Mouse (Mus musculus): ENCODE measurements around the gene Tub. TPM values are rescaled to one million over a fixed set of nuclear protein-coding genes. Genes with fewer than 3 reads are reported as not detected.

Gene Tub
- 0.22 TPM for polyA plus RNA-seq (2017; shearing (Covaris generic))

DNA sequence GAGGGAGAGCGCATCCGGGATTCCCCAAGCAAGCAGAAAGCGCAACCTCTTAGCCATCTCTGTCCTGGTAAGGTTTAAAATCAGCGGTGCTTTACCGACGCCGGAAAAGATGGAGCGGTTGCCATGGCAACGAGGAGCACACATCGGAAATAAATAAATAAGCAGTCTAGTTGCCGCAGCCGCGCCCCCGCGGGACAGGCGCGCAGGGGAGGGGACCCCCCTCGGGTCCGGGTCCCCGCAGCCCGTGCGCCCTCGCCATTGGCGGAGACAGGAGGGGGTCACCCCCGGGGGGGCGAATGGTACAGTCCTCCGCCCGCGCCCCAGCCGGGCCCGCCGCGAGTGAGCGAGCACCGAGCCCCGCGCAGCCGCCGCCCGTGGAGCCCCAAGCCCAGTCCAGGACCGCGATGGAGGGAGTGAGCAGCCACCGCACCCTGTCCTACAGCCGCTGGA lies at the start of gene Tub:
Tub (plus strand) TSS at position 27 of the 450 bp plus-strand sequence.

GRCm38 (mm10) chr7:108929726-108930393 lies 20.3 kb upstream of the Tub start, which contains the start of gene Nlrp10:
Gene Nlrp10 (minus strand): TSS chr7:108930178.

GRCm38 (mm10) chr7:108933794-108934731 lies 16.1 kb upstream of the Tub start, which contains the start of gene Eif3f:
Gene Eif3f (plus strand): TSS chr7:108934417.

DNA sequence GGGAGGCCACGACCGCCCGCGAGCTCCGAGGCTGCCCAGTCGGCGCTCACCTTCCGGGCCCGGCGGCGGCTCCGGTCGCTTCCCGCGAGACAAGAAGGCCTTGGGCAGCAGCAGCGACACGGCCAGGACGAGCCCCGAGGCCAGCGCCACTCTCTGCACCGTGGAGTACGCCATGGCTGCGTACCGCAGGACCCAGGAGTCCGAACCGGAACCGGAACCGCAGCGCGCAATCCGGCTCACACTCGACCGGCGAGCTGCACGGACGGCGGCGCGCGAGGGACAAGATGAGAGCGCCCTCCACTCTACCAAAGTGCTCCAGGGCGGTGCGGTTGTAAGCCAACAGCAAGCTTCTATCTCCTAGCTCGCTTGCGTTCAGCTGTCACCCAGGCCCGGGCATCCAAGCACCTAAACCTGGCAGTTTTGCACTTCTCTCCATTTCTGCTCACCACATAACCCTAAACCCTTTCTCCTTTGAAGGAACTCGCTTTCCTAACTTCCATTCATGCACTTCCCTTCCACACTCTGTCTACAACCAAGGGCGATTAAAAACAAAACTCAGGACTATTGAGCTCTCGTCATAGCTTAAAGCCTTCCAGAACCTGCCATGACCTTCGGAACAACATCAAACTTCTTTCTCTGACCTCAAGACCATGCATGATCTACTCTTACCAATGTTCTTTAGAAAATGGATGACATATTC lies 133.1 kb downstream of the Tub start, which contains the start of gene Ric3:
Ric3 (minus strand) TSS at position 219 of the 700 bp plus-strand sequence.

Other genes starting within 250 kb of the Tub start
- not detected for gene Olfr512, start 237.0 kb upstream of the Tub start, polyA plus RNA-seq (2017; shearing (Covaris generic))
- gene Olfr513, start 199.4 kb upstream of the Tub start, polyA plus RNA-seq (2017; shearing (Covaris generic)) = not detected
- not detected for gene Olfr514, start 124.3 kb upstream of the Tub start, polyA plus RNA-seq (2017; shearing (Covaris generic))
- not detected for gene Olfr516, start 99.8 kb upstream of the Tub start, polyA plus RNA-seq (2017; shearing (Covaris generic))
- not detected for gene Olfr517, start 78.0 kb upstream of the Tub start, polyA plus RNA-seq (2017; shearing (Covaris generic))
- gene Olfr518, start 65.3 kb upstream of the Tub start, polyA plus RNA-seq (2017; shearing (Covaris generic)) = not detected
- not detected for gene Olfr519, start 55.9 kb upstream of the Tub start, polyA plus RNA-seq (2017; shearing (Covaris generic))
- gene Nlrp10, start 20.2 kb upstream of the Tub start, polyA plus RNA-seq (2017; shearing (Covaris generic)) = not detected
- gene Eif3f, start 15.9 kb upstream of the Tub start, polyA plus RNA-seq (2017; shearing (Covaris generic)) = 27.1 TPM
- 0.12 TPM for gene Ric3, start 133.0 kb downstream of the Tub start, polyA plus RNA-seq (2017; shearing (Covaris generic))
- gene Lmo1, start 224.9 kb downstream of the Tub start, polyA plus RNA-seq (2017; shearing (Covaris generic)) = not detected

Measured in CD4-positive, CD25-positive, alpha-beta regulatory T cell, adult 9 weeks (primary cell).